Mouse (Mus musculus) limb, embryonic 10.5 days (tissue): ENCODE data around the gene Shc3. TPM values are rescaled to one million over a fixed set of nuclear protein-coding genes. Genes with fewer than 3 reads are reported as not detected.
A peak's percentile ranks its signal among the peaks of the same experiment; 100 is the strongest.

Experiments used
- DNase-seq: peaks from one replicate; pipeline ENCODE4 v3.0.0-alpha.2; 2017; ENCODE audit warnings: low spot score
- H3K27ac ChIP-seq: fragments of 300-500 bp; sonication (generic); 2 replicates; pipeline ENCODE4 v1.5.1; 2016; ENCODE audit warnings: mild to moderate bottlenecking
- H3K27me3 ChIP-seq: fragments of 300-500 bp; sonication (generic); 2 replicates; pipeline ENCODE4 v1.6.1; 2016; ENCODE audit warnings: low read depth, mild to moderate bottlenecking; ENCODE audit not compliant: poor library complexity, severe bottlenecking
- H3K36me3 ChIP-seq: fragments of 300-500 bp; sonication (generic); 2 replicates; pipeline ENCODE4 v1.6.1; 2016; ENCODE audit warnings: mild to moderate bottlenecking, moderate library complexity
- H3K4me1 ChIP-seq: fragments of 300-500 bp; sonication (generic); 2 replicates; pipeline ENCODE4 v1.6.1; 2016
- H3K4me3 ChIP-seq: fragments of 300-500 bp; sonication (generic); 2 replicates; pipeline ENCODE4 v1.5.1; 2016; ENCODE audit warnings: mild to moderate bottlenecking, moderate library complexity
- H3K9me3 ChIP-seq: fragments of 300-500 bp; sonication (generic); replicated peaks from 2 replicates; pipeline ENCODE4 v1.6.1; 2016; ENCODE audit warnings: mild to moderate bottlenecking
- WGBS: fragments of 180-500 bp; shearing (Covaris S2); methylation state at CpG from one replicate; pipeline ENCODE4 v1.1.7; 2016; 5-methylcytosine and 5-hydroxymethylcytosine counted together
- polyA plus RNA-seq: library from polyadenylated mRNA; unstranded; fragments of >200 nt; fragmentation: Nextera tagmentation; extraction: Ambion mirVana; gene quantifications from 2 replicates; pipeline ENCODE4 v1.2.1, GENCODE M21; 2016

Shc3 gene
- polyA plus RNA-seq, 1 experiment from 2014 or later, result 0.11 TPM

GRCm38 (mm10) chr13:51456190-51456878 lies 112.9 kb downstream of the Shc3 start:
- H3K9me3 ChIP-seq, result no peaks in the 10 kb centered on the region
- 22% methylated on average over 4 of the region's 4 CpGs for WGBS

DNA sequence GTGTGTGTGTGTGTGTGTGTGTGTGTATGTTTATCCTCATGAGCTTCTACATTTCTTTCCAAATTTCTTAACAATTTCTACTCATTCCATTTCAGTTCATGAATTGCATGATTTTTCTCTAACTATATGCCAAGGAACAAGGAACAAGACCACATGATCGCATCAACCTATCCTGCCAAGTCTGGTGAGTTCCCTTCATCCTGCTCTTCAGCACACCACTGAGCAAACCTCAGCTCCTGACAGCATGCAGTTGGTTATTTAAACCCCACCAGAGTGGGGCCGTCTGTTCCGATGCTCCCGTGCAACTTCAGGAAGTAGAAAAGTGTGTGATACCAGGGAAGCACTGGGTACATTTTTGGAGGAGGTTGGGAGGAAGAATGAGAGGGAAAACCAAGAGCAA lies 122.7 kb downstream of the Shc3 start:
- no peaks in the 10 kb centered on the region for H3K9me3 ChIP-seq
- H3K27ac ChIP-seq, result no peak overlapping the region
- no peak overlapping the region for H3K4me3 ChIP-seq
- no peaks in the 10 kb centered on the region for H3K4me1 ChIP-seq
- H3K36me3 ChIP-seq, result no peaks in the 10 kb centered on the region
- 80% methylated on average over 4 of the region's 4 CpGs for WGBS
- DNase-seq, result no peak
- H3K27me3 ChIP-seq, result 0 out of 2 replicates have a peak, but pooled peaks cover 3% of the 10 kb centered on the region

More at GRCm38 (mm10) chr13:51456190-51456878, 112.9 kb downstream of the Shc3 start:
- H3K36me3 ChIP-seq, result no peaks in the 10 kb centered on the region
- peaks cover 12% of the 10 kb centered on the region; the same call in 1 of the 2 replicates for H3K27me3 ChIP-seq
- no peak overlapping the region for H3K27ac ChIP-seq
- H3K4me1 ChIP-seq, result peaks cover 10% of the 10 kb centered on the region
- peak; percentile 47 for DNase-seq
- no peak overlapping the region for H3K4me3 ChIP-seq

DNA sequence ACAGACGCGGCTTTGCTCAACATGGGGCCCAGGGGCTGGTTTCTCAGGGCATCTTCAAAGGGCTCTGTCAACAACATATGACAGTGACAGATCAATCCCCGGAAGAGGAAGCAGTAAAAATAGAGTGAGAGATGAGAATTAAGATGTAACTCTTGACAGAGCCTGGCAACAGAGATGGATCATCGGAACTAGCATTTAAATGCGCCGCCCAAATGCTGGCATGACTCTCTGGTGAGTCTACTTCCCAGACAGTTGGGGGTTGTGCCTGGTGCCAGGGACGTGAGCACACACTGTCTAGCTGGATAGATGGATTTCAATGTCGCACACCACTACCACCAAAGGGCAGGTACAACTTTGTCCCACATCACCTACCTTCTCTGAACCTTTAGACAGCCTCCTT lies 126.3 kb downstream of the Shc3 start:
- 86% methylated on average over 8 of the region's 8 CpGs for WGBS
- Histone ChIP-seq H3K9me3 (no peaks in the 10 kb centered on the region), H3K4me1 (no peaks in the 10 kb centered on the region), H3K27ac (no peak overlapping the region), H3K36me3 (no peaks in the 10 kb centered on the region), H3K27me3 (no peaks in the 10 kb centered on the region), H3K4me3 (no peak overlapping the region)
- DNase-seq, result no peak

DNA sequence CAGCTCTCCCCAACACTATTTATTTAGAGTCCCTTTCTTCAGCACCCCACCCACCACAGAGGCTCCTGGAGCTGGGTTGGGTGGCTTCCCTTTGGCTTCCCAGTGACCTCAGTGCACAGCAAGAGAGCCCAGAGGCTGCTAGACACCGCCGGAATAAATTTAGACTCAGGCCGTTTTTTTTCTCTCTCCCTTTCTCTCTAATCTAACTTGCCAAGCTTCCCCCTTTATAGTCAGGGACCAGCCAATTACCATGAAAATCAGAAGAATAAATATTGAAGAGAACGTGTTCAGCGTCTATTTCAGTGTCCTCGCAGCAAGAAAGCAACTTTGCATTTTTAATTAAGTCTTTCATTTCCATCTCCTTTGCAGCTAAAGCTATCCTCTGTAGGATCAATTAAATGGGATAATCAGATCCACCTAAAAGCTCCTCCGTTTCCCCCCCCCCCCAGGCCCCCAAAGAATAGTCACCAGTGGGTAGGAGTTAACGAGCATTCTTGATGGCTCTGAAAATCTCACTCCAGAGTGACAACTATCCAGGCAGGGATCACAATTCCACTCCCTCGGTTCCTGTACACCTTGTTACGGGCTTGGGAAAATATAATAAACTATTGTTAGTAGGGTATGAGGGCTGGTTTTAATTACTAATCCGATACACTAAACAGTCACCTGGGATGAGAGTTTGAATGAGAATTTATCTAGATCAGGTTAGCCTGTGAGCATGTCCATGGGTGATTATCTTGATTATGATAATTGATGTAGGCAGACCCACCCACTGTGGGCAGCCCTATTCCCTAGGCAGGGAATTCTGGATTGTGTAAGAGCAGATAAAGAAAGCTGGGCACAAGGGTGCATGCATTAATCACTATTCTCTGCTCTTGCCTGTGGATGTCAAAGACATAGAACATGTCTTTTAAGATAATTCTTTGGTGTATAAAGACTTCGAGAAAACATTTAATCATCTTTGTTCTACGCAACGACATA lies 131.8 kb downstream of the Shc3 start:
- Histone ChIP-seq H3K27me3 (no peaks in the 10 kb centered on the region), H3K27ac (no peak overlapping the region), H3K4me3 (no peak overlapping the region), H3K36me3 (no peaks in the 10 kb centered on the region), H3K9me3 (no peaks in the 10 kb centered on the region), H3K4me1 (0 out of 2 replicates have a peak, but pooled peaks cover 10% of the 10 kb centered on the region)
- 85% methylated on average over 14 of the region's 14 CpGs for WGBS
- no peak for DNase-seq

GRCm38 (mm10) chr13:51435146-51435545 lies 134.1 kb downstream of the Shc3 start:
- no peaks in the 10 kb centered on the region for H3K27me3 ChIP-seq
- WGBS, result 44% methylated on average over 2 of the region's 2 CpGs
- H3K36me3 ChIP-seq, result no peaks in the 10 kb centered on the region
- H3K9me3 ChIP-seq, result no peaks in the 10 kb centered on the region
- H3K27ac ChIP-seq, result no peak overlapping the region
- no peak overlapping the region for H3K4me3 ChIP-seq
- H3K4me1 ChIP-seq, result 0 out of 2 replicates have a peak, but pooled peaks cover 10% of the 10 kb centered on the region
- DNase-seq, result no peak

- peak; percentile 55 for DNase-seq
- Histone ChIP-seq H3K9me3 (no peaks in the 10 kb centered on the region), H3K4me3 (no peak overlapping the region), H3K27ac (no peak overlapping the region), H3K36me3 (no peaks in the 10 kb centered on the region), H3K27me3 (no peaks in the 10 kb centered on the region), H3K4me1 (0 out of 2 replicates have a peak, but pooled peaks cover 10% of the 10 kb centered on the region)
- WGBS, result 61% methylated on average over 2 of the region's 2 CpGs
Measured at GRCm38 (mm10) chr13:51434460-51434859, 134.8 kb downstream of the Shc3 start.

- Histone ChIP-seq H3K9me3 (no peaks in the 10 kb centered on the region), H3K4me3 (no peak overlapping the region), H3K27me3 (no peaks in the 10 kb centered on the region), H3K27ac (no peak overlapping the region), H3K4me1 (0 out of 2 replicates have a peak, but pooled peaks cover 10% of the 10 kb centered on the region), H3K36me3 (no peaks in the 10 kb centered on the region)
- 40% methylated on average over 3 of the region's 3 CpGs for WGBS
- DNase-seq, result no peak
Measured at GRCm38 (mm10) chr13:51433371-51433770, 135.8 kb downstream of the Shc3 start.

- WGBS, result 91% methylated on average over 4 of the region's 4 CpGs
- no peaks in the 10 kb centered on the region for H3K9me3 ChIP-seq
- H3K4me3 ChIP-seq, result no peak overlapping the region
- no peak for DNase-seq
- H3K36me3 ChIP-seq, result peaks cover 28% of the 10 kb centered on the region
- no peak overlapping the region for H3K27ac ChIP-seq
- H3K4me1 ChIP-seq, result peaks cover 5% of the 10 kb centered on the region; the same call in 1 of the 2 replicates
- no peaks in the 10 kb centered on the region for H3K27me3 ChIP-seq
Measured at GRCm38 (mm10) chr13:51425662-51426443, 143.4 kb downstream of the Shc3 start.

GRCm38 (mm10) chr13:51424647-51425046 lies 144.6 kb downstream of the Shc3 start:
- Histone ChIP-seq H3K9me3 (no peaks in the 10 kb centered on the region), H3K4me1 (peaks cover 5% of the 10 kb centered on the region; the same call in 1 of the 2 replicates), H3K4me3 (no peak overlapping the region), H3K27ac (no peak overlapping the region), H3K36me3 (peaks cover 40% of the 10 kb centered on the region), H3K27me3 (no peaks in the 10 kb centered on the region)
- peak; percentile 80 for DNase-seq
- WGBS, result 17% methylated on average over 5 of the region's 5 CpGs

GRCm38 (mm10) chr13:51423647-51424046 lies 145.6 kb downstream of the Shc3 start:
- WGBS, result 75% methylated on average over 9 of the region's 9 CpGs
- no peak for DNase-seq
- no peak overlapping the region for H3K4me3 ChIP-seq
- H3K36me3 ChIP-seq, result peaks cover 50% of the 10 kb centered on the region
- no peaks in the 10 kb centered on the region for H3K27me3 ChIP-seq
- no peaks in the 10 kb centered on the region for H3K9me3 ChIP-seq
- no peak overlapping the region for H3K27ac ChIP-seq
- peaks cover 6% of the 10 kb centered on the region for H3K4me1 ChIP-seq

DNA sequence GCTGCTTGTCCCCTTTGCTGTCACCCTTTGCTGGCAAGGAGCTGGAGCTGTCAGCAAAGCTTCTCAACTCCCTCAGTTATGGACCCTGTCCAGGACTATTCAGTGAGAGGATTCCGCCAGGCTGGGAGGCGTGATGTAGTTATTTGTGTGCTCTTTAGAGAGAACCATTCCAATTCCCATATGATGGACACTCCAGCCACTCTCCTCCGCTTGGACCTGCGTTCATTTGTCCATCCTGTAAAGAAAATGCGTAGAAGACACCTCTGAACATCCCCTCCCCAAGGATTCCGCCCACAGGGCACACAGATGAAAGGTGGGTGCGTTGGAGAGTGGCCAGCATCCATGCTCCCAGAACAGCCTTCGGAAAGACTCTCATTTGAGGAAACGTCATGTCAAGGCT lies 148.4 kb downstream of the Shc3 start:
- H3K27me3 ChIP-seq, result no peaks in the 10 kb centered on the region
- peaks cover 34% of the 10 kb centered on the region for H3K4me1 ChIP-seq
- H3K27ac ChIP-seq, result no peak overlapping the region
- no peak for DNase-seq
- WGBS, result 89% methylated on average over 9 of the region's 9 CpGs
- H3K9me3 ChIP-seq, result no peaks in the 10 kb centered on the region
- H3K4me3 ChIP-seq, result no peak overlapping the region
- H3K36me3 ChIP-seq, result peaks cover 70% of the 10 kb centered on the region

DNA sequence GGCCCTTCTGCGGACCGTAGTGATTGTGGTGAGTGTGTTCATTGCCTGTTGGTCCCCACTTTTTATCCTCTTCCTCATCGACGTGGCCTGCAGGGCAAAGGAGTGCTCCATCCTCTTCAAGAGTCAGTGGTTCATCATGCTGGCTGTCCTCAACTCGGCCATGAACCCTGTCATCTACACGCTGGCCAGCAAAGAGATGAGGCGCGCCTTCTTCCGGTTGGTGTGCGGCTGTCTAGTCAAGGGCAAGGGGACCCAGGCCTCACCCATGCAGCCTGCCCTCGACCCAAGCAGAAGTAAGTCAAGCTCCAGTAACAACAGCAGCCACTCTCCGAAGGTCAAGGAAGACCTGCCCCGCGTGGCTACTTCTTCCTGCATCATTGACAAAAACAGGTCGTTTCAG lies 149.7 kb downstream of the Shc3 start:
- peaks cover 83% of the 10 kb centered on the region for H3K36me3 ChIP-seq
- 93% methylated on average over 15 of the region's 15 CpGs for WGBS

More for the DNA sequence above, 149.7 kb downstream of the Shc3 start:
- Histone ChIP-seq H3K27ac (no peak overlapping the region), H3K9me3 (peaks cover 7% of the 10 kb centered on the region; the same call in 1 of the 2 replicates), H3K4me3 (no peak overlapping the region), H3K27me3 (no peaks in the 10 kb centered on the region), H3K4me1 (peaks cover 31% of the 10 kb centered on the region)
- no peak for DNase-seq
